Mouse (Mus musculus): ENCODE measurements around the gene Sgsh.

DNA sequence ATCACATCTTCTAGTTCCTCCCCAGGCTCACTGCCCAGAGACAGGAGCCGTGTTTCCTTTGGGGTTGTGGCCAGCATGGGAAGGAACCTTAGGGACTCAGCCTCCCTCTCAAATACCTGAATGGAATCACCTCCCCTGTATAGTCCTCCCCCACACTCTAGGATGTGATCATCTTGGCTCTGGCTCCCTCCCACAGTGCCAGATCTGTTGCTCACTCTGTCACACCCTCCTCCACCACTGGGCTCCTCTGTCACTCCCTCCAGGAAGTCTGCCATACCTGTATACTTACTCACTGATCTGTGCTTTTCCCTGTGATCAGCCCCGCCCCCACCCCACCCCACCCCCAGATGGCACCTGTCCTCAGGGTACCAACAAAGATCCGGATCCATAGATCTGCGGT, 24.7 kb downstream of the Sgsh start:
- TF ChIP-seq POLR2A (IDR thresholded peaks at IDR 0.05; ENCODE audit: extremely low read depth, insufficient read depth, low read length) (no peak), CTCF (IDR thresholded peaks at IDR 0.05; ENCODE audit: low read depth, low read length) (no peak)
